Mouse (Mus musculus) embryonic stem cell, embryonic (primary cell): ENCODE results near the gene Fads6.

Experiments used
- CTCF ChIA-PET, 4 experiments: fragments of 300-600 bp in 2 of 4; fragments of 350-600 bp in 2 of 4; sonication (Branson Sonifier 250); formaldehyde crosslinking; loops; one replicate each; lab custom pipeline; 2022; ENCODE audit warnings: inconsistent platforms in 2 of 4; lab: Charles Lee
- POLR2A ChIA-PET, 4 experiments: fragments of 300-600 bp in 2 of 4; fragments of 350-600 bp in 2 of 4; sonication (Branson Sonifier 250); formaldehyde crosslinking; loops; one replicate each; lab custom pipeline; 2022; ENCODE audit warnings: antibody characterized with exemption in 4 of 4, inconsistent platforms in 1 of 4; lab: Charles Lee

Fads6 gene

GRCm38 (mm10) chr11:115297214-115297826 lies at the start of gene Fads6:
Fads6 (minus strand) TSS chr11:115297663.
- ChIA-PET POLR2A (interaction anchor here (0.5 to 2.9 kb wide), 27 partner anchors 9 to 317 kb away, joined by 3 to 21 read pairs (median 4); partner anchors contain the start of genes Fdxr (in 4 of the 4), Armc7 (in 1 of the 4), Cdr2l (in 1 of the 4) and Jpt1 (in 1 of the 4)), CTCF (interaction anchor here (0.6 to 1.5 kb wide), 24 partner anchors 10 to 136 kb away, joined by 3 to 10 read pairs (median 4); partner anchors contain the start of genes Fdxr (in 1 of the 4) and Slc9a3r1 (in 1 of the 4))

GRCm38 (mm10) chr11:115345515-115345914 lies 48.1 kb upstream of the Fads6 start:
- POLR2A ChIA-PET, result interaction anchor here in 3 of 4 experiments (0.6 to 2.1 kb wide), 9 partner anchors 8 to 1688 kb away, joined by 3 to 7 read pairs (median 3); partner anchors contain the start of genes Fdxr (in 1 of the 3), Hid1 (in 1 of the 3) and Otop3 (in 1 of the 3)
- CTCF ChIA-PET, result interaction anchor here (0.5 to 3.1 kb wide), 20 partner anchors 8 to 353 kb away, joined by 3 to 19 read pairs (median 3); partner anchors contain the start of gene Fads6 (in 1 of the 4)

- POLR2A ChIA-PET, result interaction anchor here in 3 of 4 experiments (0.6 to 2.1 kb wide), 10 partner anchors 8 to 469 kb away, joined by 3 to 7 read pairs (median 3); partner anchors contain the start of genes Fdxr (in 1 of the 3), Hid1 (in 1 of the 3) and Otop3 (in 1 of the 3)
- CTCF ChIA-PET, result interaction anchor here (0.5 to 3.1 kb wide), 15 partner anchors 9 to 202 kb away, joined by 3 to 19 read pairs (median 4); no protein-coding TSS in a partner anchor
Observed at GRCm38 (mm10) chr11:115344967-115345366, 47.5 kb upstream of the Fads6 start.

DNA sequence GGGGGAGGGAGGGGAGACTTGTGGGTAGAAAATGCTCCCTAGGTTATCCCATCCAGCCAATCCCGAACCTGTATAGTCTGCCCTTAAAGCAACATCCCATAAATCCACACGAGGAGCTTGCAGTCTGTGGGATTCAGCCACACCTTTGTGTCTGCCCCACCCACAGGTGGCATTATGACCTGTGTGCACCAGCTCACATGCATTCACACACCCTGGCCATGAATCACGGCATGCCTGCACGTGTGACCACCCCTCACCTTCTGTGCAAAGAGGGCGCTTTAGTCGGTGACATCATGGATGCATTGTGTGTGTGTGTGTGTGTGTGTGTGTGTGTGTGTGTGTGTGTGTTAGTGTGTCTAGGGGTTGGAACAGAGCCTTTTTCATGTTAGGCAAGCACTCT lies 44.4 kb upstream of the Fads6 start:
- CTCF ChIA-PET, result interaction anchor here in 3 of 4 experiments (0.7 to 2.2 kb wide), 4 partner anchors 12 to 1218 kb away, joined by 4 to 7 read pairs (median 6); partner anchors contain the start of gene Fdxr (in 1 of the 3)

GRCm38 (mm10) chr11:115341246-115341645 lies 43.8 kb upstream of the Fads6 start:
- ChIA-PET CTCF (interaction anchor here in 3 of 4 experiments (0.6 to 1.9 kb wide), 3 partner anchors 13 to 1219 kb away, joined by 5 to 7 read pairs (median 5); no protein-coding TSS in a partner anchor), POLR2A (no interaction called here)

More for the DNA sequence above, 44.4 kb upstream of the Fads6 start:
- POLR2A ChIA-PET, result interaction anchor here in 1 of 4 experiments (1.0 kb wide), 1 partner anchor 86 kb away, joined by 4 read pairs; no protein-coding TSS in a partner anchor

GRCm38 (mm10) chr11:115337826-115338225 lies 40.4 kb upstream of the Fads6 start:
- ChIA-PET POLR2A (interaction anchor here in 2 of 4 experiments (0.8 to 1.1 kb wide), 2 partner anchors 8 to 199 kb away, joined by 3 to 4 read pairs; no protein-coding TSS in a partner anchor), CTCF (interaction anchor here in 3 of 4 experiments (0.5 to 2.6 kb wide), 7 partner anchors 10 to 297 kb away, joined by 3 to 12 read pairs (median 3); partner anchors contain the start of gene Ush1g (in 1 of the 3))

DNA sequence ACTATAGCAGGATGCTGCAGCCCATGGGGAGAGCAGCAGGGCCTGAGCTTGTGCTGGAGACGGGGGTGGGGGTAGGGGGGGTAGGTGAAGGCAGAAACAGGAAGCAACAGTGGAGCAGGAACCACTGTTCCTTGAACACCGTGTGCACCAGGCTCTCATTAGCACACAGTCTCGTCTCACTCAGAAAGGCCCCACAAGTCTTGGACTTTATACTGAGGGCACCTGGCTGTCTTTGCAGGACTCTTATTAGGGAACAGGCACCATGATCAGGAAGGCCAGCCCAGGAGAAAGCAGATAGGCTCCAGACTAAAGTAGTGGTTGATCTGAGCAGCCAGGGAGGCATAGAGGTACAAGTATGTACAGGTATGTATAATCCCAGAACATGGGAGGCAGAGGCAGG lies 39.9 kb upstream of the Fads6 start:
- POLR2A ChIA-PET, result interaction anchor here in 3 of 4 experiments (0.6 to 1.1 kb wide), 4 partner anchors 9 to 199 kb away, joined by 3 to 7 read pairs (median 4); partner anchors contain the start of genes Nat9 (in 1 of the 3) and Tmem104 (in 1 of the 3)
- CTCF ChIA-PET, result interaction anchor here in 2 of 4 experiments (0.9 to 2.6 kb wide), 4 partner anchors 15 to 57 kb away, joined by 3 to 12 read pairs (median 6); partner anchors contain the start of gene Ush1g (in 1 of the 2)

GRCm38 (mm10) chr11:115336115-115336514 lies 38.7 kb upstream of the Fads6 start:
- ChIA-PET CTCF (interaction anchor here in 3 of 4 experiments (0.6 to 1.6 kb wide), 10 partner anchors 9 to 134 kb away, joined by 3 to 9 read pairs (median 4); partner anchors contain the start of genes Fads6 (in 1 of the 3) and Ush1g (in 1 of the 3)), POLR2A (interaction anchor here in 2 of 4 experiments (0.8 to 2.0 kb wide), 2 partner anchors 10 to 45 kb away, joined by 4 to 7 read pairs; partner anchors contain the start of gene Cdr2l (in 1 of the 2))

DNA sequence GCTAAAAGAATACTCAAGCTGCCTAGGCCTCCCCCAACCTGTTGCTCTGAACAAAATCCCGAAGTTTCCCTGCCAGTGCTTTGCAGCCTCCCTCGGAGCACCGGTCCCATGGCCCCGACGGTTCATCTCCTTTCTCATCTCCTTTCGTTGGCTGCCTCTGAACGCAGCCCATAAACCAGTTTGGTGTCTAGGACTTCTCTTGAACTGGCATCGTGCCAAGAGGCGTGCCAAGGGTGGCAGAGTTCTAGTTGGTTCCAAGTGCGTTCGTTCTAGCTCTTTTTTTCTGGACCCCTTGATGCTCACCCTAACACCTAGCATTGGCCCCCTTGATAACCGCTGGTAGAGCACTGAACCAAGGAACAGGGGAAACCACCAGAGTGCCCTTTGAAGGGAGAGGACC lies 37.8 kb upstream of the Fads6 start:
- POLR2A ChIA-PET, result interaction anchor here in 2 of 4 experiments (0.6 to 2.0 kb wide), 4 partner anchors 10 to 1255 kb away, joined by 3 to 7 read pairs (median 4); no protein-coding TSS in a partner anchor
- CTCF ChIA-PET, result interaction anchor here (0.6 to 2.8 kb wide), 12 partner anchors 10 to 157 kb away, joined by 3 to 9 read pairs (median 4); partner anchors contain the start of genes Ush1g (in 2 of the 4), Fads6 (in 1 of the 4) and Nt5c (in 1 of the 4)

DNA sequence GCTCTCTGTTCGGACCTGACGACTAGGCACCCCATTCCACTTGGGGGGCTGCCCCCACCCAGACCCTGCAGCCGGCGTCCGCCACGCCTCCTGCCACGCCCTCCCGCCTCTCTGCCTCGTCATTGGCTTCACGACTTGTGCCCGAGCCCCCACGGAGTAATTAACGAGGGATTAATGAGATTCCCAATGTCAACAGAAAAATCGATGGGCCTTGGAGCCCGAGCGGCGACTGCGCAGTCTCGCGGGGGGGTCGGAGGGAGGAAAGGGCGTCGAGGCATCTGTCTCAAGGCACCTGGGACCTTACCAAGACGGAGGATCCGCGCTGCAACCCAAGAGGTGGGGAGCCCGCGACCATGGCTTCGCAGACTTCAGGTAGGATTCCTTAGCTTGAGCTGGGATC lies 37.1 kb upstream of the Fads6 start, which contains the start of gene Otop3:
Otop3 (plus strand) TSS at position 201 of the 400 bp plus-strand sequence.
- POLR2A ChIA-PET, result interaction anchor here in 2 of 4 experiments (1.0 to 2.0 kb wide), 3 partner anchors 11 to 42 kb away, joined by 3 to 7 read pairs (median 4); no protein-coding TSS in a partner anchor
- CTCF ChIA-PET, result interaction anchor here (0.5 to 2.8 kb wide), 8 partner anchors 12 to 466 kb away, joined by 3 to 9 read pairs (median 4); partner anchors contain the start of genes Ush1g (in 2 of the 4) and Nt5c (in 1 of the 4)

- ChIA-PET POLR2A (no interaction called here), CTCF (interaction anchor here in 2 of 4 experiments (0.6 to 1.4 kb wide), 4 partner anchors 21 to 101 kb away, joined by 3 to 12 read pairs (median 4); no protein-coding TSS in a partner anchor)
Observed at GRCm38 (mm10) chr11:115329339-115329738, 31.9 kb upstream of the Fads6 start.

- CTCF ChIA-PET, result interaction anchor here in 1 of 4 experiments (1.3 to 2.3 kb wide), 2 partner anchors 27 to 124 kb away, joined by 4 to 5 read pairs; no protein-coding TSS in a partner anchor
- POLR2A ChIA-PET, result interaction anchor here in 2 of 4 experiments (1.4 to 1.5 kb wide), 2 partner anchors 18 to 163 kb away, joined by 3 read pairs; partner anchors contain the start of gene Slc9a3r1 (in 1 of the 2)
Observed at GRCm38 (mm10) chr11:115326730-115327129, 29.3 kb upstream of the Fads6 start.

- ChIA-PET CTCF (interaction anchor here (0.6 to 2.2 kb wide), 10 partner anchors 15 to 99 kb away, joined by 3 to 27 read pairs (median 4); partner anchors contain the start of gene Fads6 (in 1 of the 4)), POLR2A (interaction anchor here in 1 of 4 experiments (0.7 kb wide), 1 partner anchor 1129 kb away, joined by 3 read pairs; no protein-coding TSS in a partner anchor)
Observed at GRCm38 (mm10) chr11:115323354-115323753, 25.9 kb upstream of the Fads6 start.

DNA sequence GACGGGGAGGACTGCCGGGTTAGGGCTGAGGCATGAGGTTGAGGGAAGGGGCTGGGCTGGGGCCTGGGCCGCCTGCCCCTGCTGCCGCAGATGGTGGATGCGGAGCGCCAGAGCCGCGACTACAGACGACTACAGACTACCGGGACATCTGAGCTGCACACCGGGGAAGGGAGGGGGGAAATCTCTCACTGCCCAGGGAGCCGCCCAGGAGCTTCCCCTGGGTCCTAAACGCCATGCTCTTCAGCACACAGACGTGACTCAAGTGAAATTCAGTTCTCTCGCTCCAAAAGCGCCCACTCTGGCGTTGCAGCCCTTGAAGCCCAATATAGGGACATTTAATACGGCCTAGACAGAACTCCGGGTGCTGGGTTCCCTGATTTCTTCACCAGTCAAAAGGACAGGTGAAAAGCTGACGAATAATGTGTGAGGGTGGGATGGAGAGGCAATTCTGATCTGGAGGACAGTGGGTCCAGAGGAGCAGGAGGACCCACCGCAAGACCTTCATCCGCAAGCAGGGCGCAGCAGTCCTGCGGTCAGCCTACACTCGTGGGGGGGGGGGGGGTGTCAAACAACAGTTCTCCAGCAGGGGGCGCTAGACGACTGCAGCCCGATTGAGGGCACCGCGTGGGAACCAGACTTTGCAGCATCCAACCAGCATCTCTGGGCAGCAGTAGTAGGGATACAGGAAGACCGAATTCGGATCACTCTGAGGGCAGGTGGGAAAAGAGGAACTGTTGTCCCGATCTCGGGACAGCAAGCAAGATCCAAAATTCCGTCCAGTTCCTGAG lies 24.6 kb upstream of the Fads6 start, which contains the start of gene Ush1g:
Ush1g (minus strand) TSS at position 136 of the 788 bp plus-strand sequence.
- POLR2A ChIA-PET, result interaction anchor here in 3 of 4 experiments (0.5 to 1.1 kb wide), 8 partner anchors 17 to 1073 kb away, joined by 3 to 5 read pairs (median 4); partner anchors contain the start of gene Fdxr (in 1 of the 3)
- CTCF ChIA-PET, result interaction anchor here (0.6 to 2.2 kb wide), 38 partner anchors 8 to 1501 kb away, joined by 3 to 27 read pairs (median 3); partner anchors contain the start of genes Otop3 (in 2 of the 4), Fads6 (in 1 of the 4), Hid1 (in 1 of the 4) and Otop2 (in 1 of the 4)

DNA sequence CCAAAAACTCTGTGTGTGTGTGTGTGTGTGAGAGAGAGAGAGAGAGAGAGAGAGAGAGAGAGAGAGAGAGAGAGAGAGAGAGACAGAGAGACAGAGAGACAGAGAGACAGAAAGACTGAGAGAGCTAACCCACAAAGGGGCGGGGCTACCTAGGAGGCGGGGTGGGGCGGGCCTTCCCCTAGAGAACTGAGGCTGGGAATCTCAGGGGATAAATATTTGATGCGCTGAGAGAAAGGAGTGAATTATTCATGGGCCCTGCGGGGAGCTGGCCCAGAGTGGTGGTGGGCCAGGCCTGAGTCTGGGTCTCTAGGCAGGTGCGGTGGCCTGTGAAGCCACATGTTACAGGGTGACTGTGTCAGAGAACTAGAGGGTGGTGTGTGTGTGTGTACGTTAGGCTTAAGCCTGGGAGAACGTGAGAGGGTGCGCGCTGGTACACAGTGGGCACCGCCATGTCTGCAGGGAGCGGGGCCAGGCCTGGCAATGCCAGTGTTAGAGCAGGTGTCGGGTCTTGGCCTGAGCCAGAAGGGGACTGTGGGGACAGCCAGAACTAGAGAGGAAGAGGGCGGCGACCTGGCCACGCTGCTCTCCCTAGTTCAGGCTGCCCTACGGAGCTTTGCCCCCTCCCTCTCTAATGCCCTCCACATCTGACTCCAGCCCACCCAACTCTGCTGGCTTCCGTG lies 22.4 kb upstream of the Fads6 start:
- ChIA-PET POLR2A (interaction anchor here in 3 of 4 experiments (0.6 to 1.6 kb wide), 6 partner anchors 8 to 272 kb away, joined by 3 to 6 read pairs (median 4); partner anchors contain the start of gene Fdxr (in 2 of the 3)), CTCF (interaction anchor here (0.5 to 1.3 kb wide), 17 partner anchors 8 to 821 kb away, joined by 3 to 11 read pairs (median 3); no protein-coding TSS in a partner anchor)
